Comparison of ENCODE assay signal across 29 mouse cellular contexts in genomic region chr2:164396911-164397310, GRCm38 (mm10). TPM values are rescaled to one million over a fixed set of nuclear protein-coding genes. Genes with fewer than 3 reads are reported as not detected.
"Had no signal": no experiment of that assay in that cellular context is flagged by ENCODE, and none has a peak within 500 bp of the region (broad histone marks: within the 10 kb centered on the region; RNA-seq: fewer than 3 reads in every experiment).

No protein-coding gene starts in this region.

- H3K36me3 ChIP-seq: heart, embryonic 10.5 days; heart, embryonic 12.5 days; hindbrain, embryonic 13.5 days; hindbrain, embryonic 15.5 days; liver, embryonic 12.5 days had no signal

- DNase-seq: gastrocnemius, adult 2 months; gastrocnemius, postnatal 10 days; gastrocnemius, postnatal 36 days; heart, adult 18-20 months; heart, postnatal 14 days; heart, postnatal 36 days; kidney, adult 11 months; kidney, adult 2 months; kidney, adult 9 months; kidney, postnatal 10 days; kidney, postnatal 25 days; kidney, postnatal 4 days; left cerebral cortex, postnatal 4 days had no signal

- H3K9me3 ChIP-seq: hindbrain, embryonic 15.5 days; limb, embryonic 15.5 days had no signal

- ATAC-seq: hindbrain, postnatal 0 days; intestine, embryonic 16.5 days; liver, embryonic 12.5 days had no signal

- H3K4me1 ChIP-seq: liver, embryonic 12.5 days had no signal

- H3K27ac ChIP-seq: gastrocnemius, adult 2 months; heart, embryonic 10.5 days; hindbrain, embryonic 13.5 days; hindbrain, embryonic 15.5 days; hindbrain, postnatal 0 days; layer of hippocampus, adult 2 months; limb, embryonic 13.5 days; limb, embryonic 15.5 days; liver, embryonic 12.5 days; liver, embryonic 14.5 days had no signal

- H3K4me3 ChIP-seq: gastrocnemius, adult 2 months; heart, embryonic 10.5 days; heart, embryonic 12.5 days; hindbrain, embryonic 13.5 days; hindbrain, embryonic 15.5 days; layer of hippocampus, adult 2 months; limb, embryonic 13.5 days; limb, embryonic 15.5 days; liver, embryonic 12.5 days had no signal

- H3K4me2 ChIP-seq: heart, embryonic 12.5 days; hindbrain, embryonic 13.5 days; hindbrain, embryonic 15.5 days; limb, embryonic 13.5 days; limb, embryonic 15.5 days; liver, embryonic 12.5 days had no signal

- H3K9ac ChIP-seq: heart, embryonic 12.5 days; hindbrain, embryonic 13.5 days; hindbrain, embryonic 15.5 days; limb, embryonic 13.5 days; limb, embryonic 15.5 days; liver, embryonic 12.5 days; liver, embryonic 14.5 days had no signal

RNA-seq across cellular contexts. Expression of gene Rbpjl, which starts 6.0 kb away (rescaled TPM):
- total RNA-seq: gastrocnemius, adult 2 months; gastrocnemius, postnatal 36 days; heart, adult 18-20 months; heart, adult 8-10 months; heart, postnatal 14 days; heart, postnatal 36 days; hematopoietic stem cell, adult 5-6 weeks; hindbrain, postnatal 0 days had no signal
- polyA plus RNA-seq: hindbrain, embryonic 11.5 days; kidney, adult 2 months; liver, adult 2 months; liver, embryonic 12.5 days had no signal

RNA-seq across cellular contexts. Expression of gene Slpi, which starts 8.0 kb away (rescaled TPM):
- total RNA-seq: hindbrain, postnatal 0 days; left cerebral cortex, postnatal 25 days had no signal

RNA-seq across cellular contexts. Expression of gene Matn4, which starts 8.0 kb away (rescaled TPM):
- total RNA-seq: hematopoietic stem cell, adult 5-6 weeks had no signal
